ENCODE assay signal across 10 mouse cellular contexts in the genomic region with DNA sequence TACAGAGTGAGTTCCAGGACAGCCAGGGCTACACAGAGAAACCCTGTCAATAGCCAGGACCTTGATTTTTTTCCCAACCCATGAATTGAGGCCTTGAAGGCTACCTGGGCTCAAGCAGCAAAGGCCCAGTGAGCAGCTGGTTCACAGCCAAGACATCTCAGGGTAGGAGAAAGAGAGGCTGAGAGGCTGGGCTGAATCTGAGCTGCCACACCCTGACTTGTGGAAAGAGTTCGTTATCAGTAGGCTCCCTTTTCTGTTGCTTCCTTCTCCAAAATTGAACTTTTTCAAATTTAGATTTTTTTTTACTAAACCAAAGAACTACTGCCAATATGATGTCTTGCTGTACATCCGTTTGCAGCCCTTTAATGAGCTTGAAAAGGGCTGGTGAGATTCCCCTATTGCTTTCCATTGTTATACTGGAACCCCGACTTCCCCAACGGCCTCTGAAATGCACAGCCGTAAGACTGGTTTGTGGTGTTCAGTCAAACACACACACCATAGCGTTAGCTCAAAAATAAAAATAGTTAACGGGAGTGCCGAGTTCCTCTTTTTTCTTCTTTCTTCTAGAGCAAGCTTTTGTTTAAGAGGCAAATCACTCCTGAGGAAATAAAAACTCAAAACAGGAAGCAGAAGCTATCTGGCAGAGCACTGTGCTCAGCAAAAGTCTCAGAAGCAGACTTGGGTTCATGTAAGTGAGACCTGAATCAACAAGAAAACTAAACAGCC. TPM values are rescaled to one million over a fixed set of nuclear protein-coding genes. Genes with fewer than 3 reads are reported as not detected.
DNase-seq lines count a peak whose midpoint lies in the region; ATAC-seq and TF ChIP-seq lines count a peak whose summit lies in the region.
"Had no signal": no experiment of that assay in that cellular context is flagged by ENCODE, and none has a peak within 500 bp of the region (broad histone marks: within the 10 kb centered on the region; RNA-seq: fewer than 3 reads in every experiment).

No protein-coding gene starts in this region.

- TF ChIP-seq POLR2A in heart, adult 2 months (IDR thresholded peaks at IDR 0.05; ENCODE audit: insufficient read depth, low read depth, low read length), result no peak
- TF ChIP-seq POLR2A in spleen, adult 2 months (IDR thresholded peaks at IDR 0.05; ENCODE audit: low read depth, low read length), result no peak

- H3K27ac ChIP-seq in heart, adult 2 months, result peak overlapping the region; percentile 62
- peak overlapping the region; percentile 88 for H3K27ac ChIP-seq in spleen, adult 2 months (ENCODE audit: insufficient read depth, low read length)
- H3K27ac ChIP-seq in forebrain, embryonic 12.5 days, result no peak overlapping the region
- H3K27ac ChIP-seq: hindbrain, embryonic 12.5 days had no signal

- H3K9ac ChIP-seq in heart, adult 2 months (ENCODE audit: low read depth, low read length), result no peak overlapping the region
- H3K9ac ChIP-seq in forebrain, embryonic 12.5 days, result no peak overlapping the region
- H3K9ac ChIP-seq: hindbrain, embryonic 12.5 days had no signal

- peak; percentile 73 for ATAC-seq in neutrophil, adult 5-6 weeks (ENCODE audit: extremely low read depth, insufficient number of reproducible peaks, low FRiP score, poor library complexity, severe bottlenecking)
- no peak for ATAC-seq in forebrain, embryonic 12.5 days (ENCODE audit: low FRiP score)

- H3K4me3 ChIP-seq in heart, adult 2 months, result no peak overlapping the region
- H3K4me3 ChIP-seq in spleen, adult 2 months (ENCODE audit: extremely low read depth, insufficient read depth, insufficient read length), result no peak overlapping the region
- H3K4me3 ChIP-seq in forebrain, embryonic 12.5 days (replicated peaks), result no peak overlapping the region
- H3K4me3 ChIP-seq: hindbrain, embryonic 12.5 days had no signal

- no peak for TF ChIP-seq EP300 in heart, adult 2 months (IDR thresholded peaks at IDR 0.05; ENCODE audit: insufficient read depth, low read depth, low read length)

- H3K27me3 ChIP-seq in heart, adult 2 months (ENCODE audit: control insufficient read depth, insufficient read depth, low read length), result no peaks in the 10 kb centered on the region
- H3K27me3 ChIP-seq in spleen, adult 2 months (ENCODE audit: control insufficient read depth, insufficient read depth, low read length), result no peaks in the 10 kb centered on the region
- no peaks in the 10 kb centered on the region for H3K27me3 ChIP-seq in forebrain, embryonic 12.5 days
- H3K27me3 ChIP-seq: hindbrain, embryonic 12.5 days had no signal

- no peaks in the 10 kb centered on the region for H3K9me3 ChIP-seq in forebrain, embryonic 12.5 days
- H3K9me3 ChIP-seq: hindbrain, embryonic 12.5 days had no signal

- no peak for TF ChIP-seq CTCF in heart, adult 2 months (IDR thresholded peaks at IDR 0.05)
- no peak for TF ChIP-seq CTCF in spleen, adult 2 months (IDR thresholded peaks at IDR 0.05; ENCODE audit: extremely low read depth, insufficient read depth, insufficient read length, insufficient replicate concordance)

- intact Hi-C loops in heart, adult 2 months (cut with DNase I), result loop anchor here (5.0 kb wide), 1 partner anchor 34 kb away; no protein-coding TSS in a partner anchor
- intact Hi-C loops in heart, postnatal 14 days (cut with DNase I), result no loop called here

- no peaks in the 10 kb centered on the region for H3K36me3 ChIP-seq in heart, adult 2 months (ENCODE audit: control insufficient read depth, insufficient read depth, low read length)
- H3K36me3 ChIP-seq in spleen, adult 2 months (ENCODE audit: control insufficient read depth, insufficient read depth, low read length), result no peaks in the 10 kb centered on the region
- no peaks in the 10 kb centered on the region for H3K36me3 ChIP-seq in forebrain, embryonic 12.5 days (replicated peaks)
- H3K36me3 ChIP-seq: hindbrain, embryonic 12.5 days had no signal

- H3K4me2 ChIP-seq in forebrain, embryonic 12.5 days, result no peak overlapping the region
- H3K4me2 ChIP-seq: hindbrain, embryonic 12.5 days had no signal

- DNase-seq in heart, adult 2 months, result peak in 1 of 2 experiments; percentile 39
- no peak for DNase-seq in heart, postnatal 14 days
- peak; percentile 48 to 79 for DNase-seq in spleen, adult 2 months (ENCODE audit: low read depth in 1 of 2, low spot score in 2 of 2)
- DNase-seq in spleen, postnatal 4 days (ENCODE audit: low spot score in 2 of 2), result no peak
- DNase-seq in induced T-regulatory cell, adult 2 months (ENCODE audit: low read depth), result peak; percentile 68
- no peak for DNase-seq in frontal cortex, adult 2 months (ENCODE audit: extremely low spot score in 1 of 2, low spot score in 1 of 2)
- DNase-seq: adrenal gland, postnatal 14 days had no signal

- peaks cover 8% of the 10 kb centered on the region for H3K4me1 ChIP-seq in heart, adult 2 months (ENCODE audit: control insufficient read depth, insufficient read depth, low read length)
- peaks cover 36% of the 10 kb centered on the region for H3K4me1 ChIP-seq in spleen, adult 2 months (ENCODE audit: control insufficient read depth, insufficient read depth, insufficient read length)
- H3K4me1 ChIP-seq in forebrain, embryonic 12.5 days, result no peaks in the 10 kb centered on the region
- H3K4me1 ChIP-seq: hindbrain, embryonic 12.5 days had no signal

- WGBS in heart, adult 2 months, result 40% methylated on average over 8 of the region's 8 CpGs
- 1% methylated on average over 8 of the region's 8 CpGs for WGBS in spleen, adult 2 months
- WGBS in forebrain, embryonic 12.5 days, result 81% methylated on average over 8 of the region's 8 CpGs

- no peaks in the 10 kb centered on the region for H3K79me2 ChIP-seq in heart, adult 2 months (replicated peaks; ENCODE audit: control insufficient read depth, insufficient read depth, low read length)

RNA-seq across cellular contexts. Expression of a gene that starts 11.7 kb away (rescaled TPM):
- 10 to 100 TPM; 59.9 to 63.5 TPM for total RNA-seq in heart, adult 2 months (2021)
- polyA plus RNA-seq in heart, adult 2 months (2012; rRNA removed), result 78.2 and 115 TPM in 2 replicates
- total RNA-seq in heart, postnatal 14 days (2021), result 10 to 100 TPM; 78.1 to 82.0 TPM
- polyA plus RNA-seq in spleen, adult 2 months (2012; rRNA removed), result 111 and 132 TPM in 2 replicates
- total RNA-seq in neutrophil, adult 5-6 weeks (2017), result 62.6 and 64.1 TPM in 2 replicates
- 110 and 121 TPM in 2 replicates for polyA plus RNA-seq in frontal cortex, adult 2 months (2012; rRNA removed)
- polyA plus RNA-seq in forebrain, embryonic 12.5 days (2016; fragmentation: Nextera tagmentation; extraction: Ambion mirVana), result 47.1 and 47.5 TPM in 2 replicates

RNA-seq across cellular contexts. Expression of a gene that starts 17.6 kb away (rescaled TPM):
- total RNA-seq in heart, adult 2 months (2021), result 10 to 100 TPM; 25.1 to 28.0 TPM
- polyA plus RNA-seq in heart, adult 2 months (2012; rRNA removed), result 10.1 and 17.2 TPM in 2 replicates
- total RNA-seq in heart, postnatal 14 days (2021), result 10 to 100 TPM; 23.5 to 25.8 TPM
- 6.9 and 9.3 TPM in 2 replicates for polyA plus RNA-seq in spleen, adult 2 months (2012; rRNA removed)
- total RNA-seq in neutrophil, adult 5-6 weeks (2017), result 86.0 and 93.7 TPM in 2 replicates
- polyA plus RNA-seq in frontal cortex, adult 2 months (2012; rRNA removed), result 22.7 and 27.2 TPM in 2 replicates
- polyA plus RNA-seq in forebrain, embryonic 12.5 days (2016; fragmentation: Nextera tagmentation; extraction: Ambion mirVana), result 32.4 and 34.8 TPM in 2 replicates

Comparison
In these comparisons a context has a peak if more than half of its experiments do, and no peak if none do; other contexts are left out.
1. DNase-seq: peak in spleen, adult 2 months (2 of 2) and induced T-regulatory cell, adult 2 months (single experiment); none in heart, postnatal 14 days (0 of 2), spleen, postnatal 4 days (0 of 2) and frontal cortex, adult 2 months (0 of 2).